Mouse (Mus musculus): Measurements from ENCODE around the gene Gm9117.
"Not testable (repeated sequence)": the region's sequence is repeated elsewhere in the genome, so short reads cannot be mapped to it uniquely, and the experiment has no call there.

GRCm38 (mm10) chr3:93961214-93961613 is 17.9 kb upstream of the Gm9117 start, which contains the start of gene Tdpoz5:
- TF ChIP-seq CTCF (IDR thresholded peaks at IDR 0.05; ENCODE audit: control insufficient read depth, insufficient read depth, insufficient read length); MYOD1 (IDR thresholded peaks at IDR 0.05; ENCODE audit: control insufficient read depth, insufficient read length, low read depth); MAX (IDR thresholded peaks at IDR 0.05); USF1 (IDR thresholded peaks at IDR 0.05; ENCODE audit: low read depth): not testable (repeated sequence)

Measured in C2C12 (cell line).